Mouse (Mus musculus) limb, embryonic 10.5 days (tissue): Measurements from ENCODE around the gene Syt12. TPM values are rescaled to one million over a fixed set of nuclear protein-coding genes. Genes with fewer than 3 reads are reported as not detected.
"Not testable (repeated sequence)": the region's sequence is repeated elsewhere in the genome, so short reads cannot be mapped to it uniquely, and the experiment has no call there.

Experiments used
- DNase-seq: peaks from one replicate; pipeline ENCODE4 v3.0.0-alpha.2; 2017; ENCODE audit warnings: low spot score
- H3K27ac ChIP-seq: fragments of 300-500 bp; sonication (generic); 2 replicates; pipeline ENCODE4 v1.5.1; 2016; ENCODE audit warnings: mild to moderate bottlenecking
- H3K27me3 ChIP-seq: fragments of 300-500 bp; sonication (generic); 2 replicates; pipeline ENCODE4 v1.6.1; 2016; ENCODE audit warnings: low read depth, mild to moderate bottlenecking; ENCODE audit not compliant: poor library complexity, severe bottlenecking
- H3K36me3 ChIP-seq: fragments of 300-500 bp; sonication (generic); 2 replicates; pipeline ENCODE4 v1.6.1; 2016; ENCODE audit warnings: mild to moderate bottlenecking, moderate library complexity
- H3K4me1 ChIP-seq: fragments of 300-500 bp; sonication (generic); 2 replicates; pipeline ENCODE4 v1.6.1; 2016
- H3K4me3 ChIP-seq: fragments of 300-500 bp; sonication (generic); 2 replicates; pipeline ENCODE4 v1.5.1; 2016; ENCODE audit warnings: mild to moderate bottlenecking, moderate library complexity
- H3K9me3 ChIP-seq: fragments of 300-500 bp; sonication (generic); replicated peaks from 2 replicates; pipeline ENCODE4 v1.6.1; 2016; ENCODE audit warnings: mild to moderate bottlenecking
- WGBS: fragments of 180-500 bp; shearing (Covaris S2); methylation state at CpG from one replicate; pipeline ENCODE4 v1.1.7; 2016; 5-methylcytosine and 5-hydroxymethylcytosine counted together
- polyA plus RNA-seq: library from polyadenylated mRNA; unstranded; fragments of >200 nt; fragmentation: Nextera tagmentation; extraction: Ambion mirVana; gene quantifications from 2 replicates; pipeline ENCODE4 v1.2.1, GENCODE M21; 2016

The Syt12 gene
- polyA plus RNA-seq, 1 experiment from 2014 or later: 0.95 TPM

DNA sequence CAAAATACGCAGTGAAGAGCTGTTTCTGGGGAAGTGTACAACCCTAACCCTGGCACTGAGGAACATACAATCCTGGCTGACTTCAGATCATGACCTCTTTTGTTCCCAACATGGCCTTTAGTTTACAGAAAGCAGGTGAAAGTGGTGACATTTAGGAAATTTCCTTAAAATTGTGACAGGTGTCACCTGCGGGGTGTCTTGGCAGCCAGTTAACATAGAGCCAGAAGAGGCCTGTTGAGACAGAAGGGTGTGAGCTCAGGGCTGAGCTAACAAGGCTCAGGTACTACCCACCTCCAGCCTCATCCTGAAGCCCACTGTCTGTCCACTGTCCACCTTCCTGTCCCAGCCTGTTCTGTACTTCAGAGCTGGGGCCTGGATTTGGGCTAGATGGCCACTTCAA is 2.8 kb upstream of the Syt12 start:
- WGBS: 88% methylated on average over 2 of the region's 2 CpGs
- no peak overlapping the region for H3K27ac ChIP-seq
- H3K4me1 ChIP-seq: peaks cover 12% of the 10 kb centered on the region
- H3K27me3 ChIP-seq: peaks cover 51% of the 10 kb centered on the region
- H3K4me3 ChIP-seq: no peak overlapping the region
- no peak for DNase-seq
- no peaks in the 10 kb centered on the region for H3K36me3 ChIP-seq
- H3K9me3 ChIP-seq: no peaks in the 10 kb centered on the region

DNA sequence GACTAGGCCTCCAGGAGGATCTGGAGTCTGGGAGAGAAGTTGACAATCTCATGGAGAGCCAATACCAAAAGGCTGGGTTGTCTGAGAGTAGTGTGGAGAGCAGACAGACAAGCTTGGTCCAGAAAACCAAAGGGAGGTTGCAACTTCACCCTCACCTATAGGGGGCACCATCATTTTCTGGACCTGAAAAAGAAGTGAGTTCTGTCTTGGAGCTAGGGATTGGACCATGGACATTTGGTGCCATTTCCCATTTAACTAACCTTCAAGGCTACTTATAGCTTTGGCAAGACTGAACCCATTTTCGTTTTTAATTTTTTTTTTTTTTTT is 906 bp upstream of the Syt12 start:
- Histone ChIP-seq H3K9me3 (no peaks in the 10 kb centered on the region), H3K27ac (no peak overlapping the region), H3K27me3 (peaks cover 64% of the 10 kb centered on the region), H3K4me3 (no peak overlapping the region), H3K36me3 (no peaks in the 10 kb centered on the region), H3K4me1 (peaks cover 12% of the 10 kb centered on the region)
- DNase-seq: no peak
- WGBS: 44% methylated on average over 1 of the region's 1 CpGs

GRCm38 (mm10) chr19:4476601-4477257 is 518 bp downstream of the Syt12 start:
- peak overlapping the region; percentile 56; the same call in 1 of the 2 replicates for H3K27ac ChIP-seq
- H3K9me3 ChIP-seq: no peaks in the 10 kb centered on the region
- 2% methylated on average over 70 of the region's 70 CpGs for WGBS
- peak overlapping the region; percentile 59 for H3K4me3 ChIP-seq
- peak; percentile 67 for DNase-seq
- no peaks in the 10 kb centered on the region for H3K36me3 ChIP-seq
- peaks cover 70% of the 10 kb centered on the region for H3K27me3 ChIP-seq
- H3K4me1 ChIP-seq: peaks cover 12% of the 10 kb centered on the region

GRCm38 (mm10) chr19:4475224-4475925 is 1.9 kb downstream of the Syt12 start:
- H3K4me1 ChIP-seq: peaks cover 12% of the 10 kb centered on the region
- no peak for DNase-seq
- WGBS: 81% methylated on average over 11 of the region's 11 CpGs
- no peak overlapping the region for H3K4me3 ChIP-seq
- no peaks in the 10 kb centered on the region for H3K9me3 ChIP-seq
- no peaks in the 10 kb centered on the region for H3K36me3 ChIP-seq
- H3K27me3 ChIP-seq: peaks cover 69% of the 10 kb centered on the region
- H3K27ac ChIP-seq: no peak overlapping the region

- DNase-seq: no peak
- Histone ChIP-seq H3K36me3 (no peaks in the 10 kb centered on the region), H3K4me1 (peaks cover 12% of the 10 kb centered on the region), H3K9me3 (no peaks in the 10 kb centered on the region), H3K4me3 (no peak overlapping the region), H3K27me3 (peaks cover 63% of the 10 kb centered on the region), H3K27ac (no peak overlapping the region)
- WGBS: 54% methylated on average over 3 of the region's 3 CpGs
Observed at GRCm38 (mm10) chr19:4474739-4475138, 2.5 kb downstream of the Syt12 start.

DNA sequence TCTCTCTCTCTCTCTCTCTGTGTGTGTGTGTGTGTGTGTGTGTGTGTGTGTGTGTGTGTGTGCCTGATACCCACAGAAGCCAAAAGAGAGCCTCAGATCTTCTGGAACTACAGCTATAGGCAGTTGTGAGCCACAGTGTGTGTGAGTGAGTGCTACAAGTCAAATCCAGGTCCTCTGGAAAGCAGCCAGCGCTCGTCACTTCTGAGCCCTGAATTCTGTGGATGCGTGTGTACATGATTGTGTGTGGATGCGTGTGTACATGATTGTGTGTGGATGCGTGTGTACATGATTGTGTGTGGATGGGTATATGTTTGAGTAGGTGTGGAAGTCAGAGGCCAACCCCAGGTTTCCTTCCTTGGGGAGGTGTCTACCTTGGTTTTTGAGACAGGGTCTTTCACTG is 3.7 kb downstream of the Syt12 start:
- Histone ChIP-seq H3K36me3 (no peaks in the 10 kb centered on the region), H3K4me1 (peaks cover 12% of the 10 kb centered on the region), H3K9me3 (no peaks in the 10 kb centered on the region), H3K4me3 (no peak overlapping the region), H3K27ac (no peak overlapping the region), H3K27me3 (peaks cover 51% of the 10 kb centered on the region)
- 94% methylated on average over 5 of the region's 5 CpGs for WGBS
- no peak for DNase-seq

DNA sequence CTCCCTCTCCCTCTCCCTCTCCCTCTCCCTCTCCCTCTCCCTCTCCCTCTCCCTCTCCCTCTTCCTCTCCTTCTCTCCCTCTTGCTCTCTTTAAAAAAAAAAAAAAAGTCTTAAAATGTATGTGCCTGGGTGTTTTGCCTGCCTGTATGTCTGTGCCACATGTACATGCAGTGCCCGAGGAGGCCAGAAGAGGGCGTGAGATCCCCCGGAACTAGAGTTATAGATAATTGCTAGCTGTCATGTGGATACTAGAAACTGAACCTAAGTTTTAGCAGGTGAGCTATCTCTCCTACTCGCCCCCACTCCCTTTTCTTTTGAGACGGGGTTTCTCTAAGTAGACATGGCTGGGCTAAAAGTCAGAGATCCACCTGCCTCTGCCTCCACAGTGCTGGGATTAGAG is 8.9 kb downstream of the Syt12 start:
- 30% methylated on average over 5 of the region's 5 CpGs for WGBS
- H3K36me3 ChIP-seq: no peaks in the 10 kb centered on the region
- peaks cover 8% of the 10 kb centered on the region; the same call in 1 of the 2 replicates for H3K4me1 ChIP-seq
- H3K27me3 ChIP-seq: 0 out of 2 replicates have a peak, but pooled peaks cover 7% of the 10 kb centered on the region
- no peak overlapping the region for H3K4me3 ChIP-seq
- DNase-seq: no peak
- H3K27ac ChIP-seq: no peak overlapping the region
- H3K9me3 ChIP-seq: no peaks in the 10 kb centered on the region

- Histone ChIP-seq H3K27me3 (no peaks in the 10 kb centered on the region), H3K27ac (no peak overlapping the region), H3K36me3 (no peaks in the 10 kb centered on the region), H3K4me3 (no peak overlapping the region), H3K9me3 (no peaks in the 10 kb centered on the region; the same call in 1 of the 2 replicates), H3K4me1 (peaks cover 8% of the 10 kb centered on the region; the same call in 1 of the 2 replicates)
- no peak for DNase-seq
- WGBS: 92% methylated on average over 4 of the region's 4 CpGs
Observed at GRCm38 (mm10) chr19:4464666-4465065, 12.6 kb downstream of the Syt12 start.

DNA sequence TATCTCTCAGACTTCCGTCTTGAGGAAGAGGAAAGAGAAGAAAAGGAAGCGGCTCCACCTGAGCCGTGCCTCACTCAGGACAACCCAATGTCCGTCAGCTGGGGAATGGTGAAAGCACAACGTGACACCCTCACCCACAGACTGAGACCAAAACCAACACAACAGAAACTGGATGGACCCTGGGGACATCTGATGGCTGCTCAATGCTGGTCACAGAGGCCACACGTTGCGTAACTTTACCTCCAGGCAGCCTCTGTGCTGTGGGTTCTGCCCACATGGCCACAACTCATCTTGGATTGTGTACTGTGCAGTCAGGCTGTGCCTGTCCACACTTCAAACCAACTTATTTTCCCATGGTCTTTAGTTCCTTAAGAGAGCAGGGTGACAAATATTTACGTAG is 15.3 kb downstream of the Syt12 start:
- Histone ChIP-seq H3K9me3 (no peaks in the 10 kb centered on the region; the same call in 1 of the 2 replicates), H3K4me1 (peaks cover 8% of the 10 kb centered on the region; the same call in 1 of the 2 replicates), H3K27ac (no peak overlapping the region), H3K36me3 (no peaks in the 10 kb centered on the region), H3K27me3 (no peaks in the 10 kb centered on the region), H3K4me3 (no peak overlapping the region)
- DNase-seq: no peak
- WGBS: 91% methylated on average over 8 of the region's 8 CpGs

DNA sequence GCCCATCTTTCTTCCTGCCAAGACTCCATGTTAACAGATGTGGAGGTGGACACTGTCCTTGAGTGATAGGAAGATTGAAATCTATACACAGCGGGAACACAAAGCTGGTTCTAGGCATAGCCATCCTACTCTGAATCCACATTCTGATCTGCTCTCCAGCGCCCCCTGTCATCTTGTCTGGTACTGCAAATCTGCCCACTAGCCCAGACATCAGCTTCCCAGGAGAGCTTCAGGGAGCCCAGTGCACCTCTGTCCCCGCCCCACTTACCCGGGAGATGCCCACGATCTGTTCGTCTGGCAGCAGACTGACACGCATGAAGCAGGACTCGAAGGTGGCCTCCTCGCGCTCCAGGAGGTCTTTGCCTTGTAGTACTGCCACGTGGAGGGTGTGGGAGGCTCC is 21.0 kb downstream of the Syt12 start:
- 10% methylated on average over 11 of the region's 11 CpGs for WGBS
- H3K4me1 ChIP-seq: peaks cover 22% of the 10 kb centered on the region
- peak; percentile 75 for DNase-seq
- H3K27ac ChIP-seq: no peak overlapping the region
- no peak overlapping the region for H3K4me3 ChIP-seq
- H3K27me3 ChIP-seq: no peaks in the 10 kb centered on the region
- H3K36me3 ChIP-seq: no peaks in the 10 kb centered on the region
- no peaks in the 10 kb centered on the region for H3K9me3 ChIP-seq

DNA sequence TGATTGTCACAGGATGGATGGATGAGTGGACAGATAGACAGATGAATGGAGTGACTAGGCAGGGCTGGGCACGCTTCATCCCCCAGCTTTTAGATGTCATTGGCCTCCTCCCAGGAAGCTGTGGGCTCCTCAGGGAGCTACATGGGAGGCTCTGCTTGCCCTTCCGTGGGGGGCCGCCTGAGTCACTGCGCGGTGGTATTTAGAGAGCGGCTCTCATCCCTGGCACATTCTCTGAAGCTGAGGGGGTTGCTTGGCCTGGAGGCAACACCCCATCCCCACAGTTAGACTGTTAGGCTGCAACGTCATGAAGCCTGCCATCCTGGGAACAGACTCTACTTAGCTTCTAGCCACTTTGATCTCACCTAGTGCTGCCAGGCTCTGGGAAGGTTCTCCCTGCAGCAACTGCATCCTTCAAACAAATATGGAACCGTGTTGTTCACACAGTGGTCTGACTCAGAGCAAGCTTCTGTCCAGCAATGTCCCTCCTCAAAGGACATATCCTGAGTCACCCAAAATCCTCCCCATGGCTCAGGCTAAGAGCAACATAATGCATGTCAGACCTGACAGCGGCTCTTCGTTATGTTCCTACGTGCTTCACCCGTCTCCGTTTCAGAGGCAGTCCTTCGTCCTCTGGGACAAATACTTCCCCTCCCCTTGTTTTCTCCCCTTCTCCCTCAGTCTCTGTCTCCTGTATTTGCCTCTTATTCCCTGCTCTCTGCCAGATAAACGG is 22.0 kb downstream of the Syt12 start:
- H3K4me3 ChIP-seq: no peak overlapping the region
- no peak overlapping the region for H3K27ac ChIP-seq
- H3K4me1 ChIP-seq: peaks cover 22% of the 10 kb centered on the region

GRCm38 (mm10) chr19:4454040-4454439 is 23.2 kb downstream of the Syt12 start:
- H3K36me3 ChIP-seq, H3K27me3 ChIP-seq, H3K4me3 ChIP-seq, DNase-seq, H3K9me3 ChIP-seq: not testable (repeated sequence)
- H3K27ac ChIP-seq: 0 out of 2 replicates have a peak overlapping the region, but pooled peaks have one; percentile 67
- H3K4me1 ChIP-seq: peaks cover 22% of the 10 kb centered on the region
- 17% methylated on average over 1 of the region's 1 CpGs for WGBS

More for the DNA sequence above, 22.0 kb downstream of the Syt12 start:
- Histone ChIP-seq H3K36me3 (no peaks in the 10 kb centered on the region), H3K9me3 (no peaks in the 10 kb centered on the region), H3K27me3 (no peaks in the 10 kb centered on the region)
- no peak for DNase-seq
- WGBS: 83% methylated on average over 15 of the region's 15 CpGs

GRCm38 (mm10) chr19:4452525-4452924 is 24.7 kb downstream of the Syt12 start:
- H3K36me3 ChIP-seq: no peaks in the 10 kb centered on the region
- 54% methylated on average over 4 of the region's 4 CpGs for whole genome bisulfite sequencing
- H3K4me3 ChIP-seq: no peak overlapping the region
- no peak overlapping the region for H3K27ac ChIP-seq
- H3K9me3 ChIP-seq: no peaks in the 10 kb centered on the region
- no peaks in the 10 kb centered on the region for H3K27me3 ChIP-seq
- H3K4me1 ChIP-seq: peaks cover 22% of the 10 kb centered on the region
- DNase-seq: no peak
